Comparison of ENCODE assay signal across 26 mouse cellular contexts in the genomic region with DNA sequence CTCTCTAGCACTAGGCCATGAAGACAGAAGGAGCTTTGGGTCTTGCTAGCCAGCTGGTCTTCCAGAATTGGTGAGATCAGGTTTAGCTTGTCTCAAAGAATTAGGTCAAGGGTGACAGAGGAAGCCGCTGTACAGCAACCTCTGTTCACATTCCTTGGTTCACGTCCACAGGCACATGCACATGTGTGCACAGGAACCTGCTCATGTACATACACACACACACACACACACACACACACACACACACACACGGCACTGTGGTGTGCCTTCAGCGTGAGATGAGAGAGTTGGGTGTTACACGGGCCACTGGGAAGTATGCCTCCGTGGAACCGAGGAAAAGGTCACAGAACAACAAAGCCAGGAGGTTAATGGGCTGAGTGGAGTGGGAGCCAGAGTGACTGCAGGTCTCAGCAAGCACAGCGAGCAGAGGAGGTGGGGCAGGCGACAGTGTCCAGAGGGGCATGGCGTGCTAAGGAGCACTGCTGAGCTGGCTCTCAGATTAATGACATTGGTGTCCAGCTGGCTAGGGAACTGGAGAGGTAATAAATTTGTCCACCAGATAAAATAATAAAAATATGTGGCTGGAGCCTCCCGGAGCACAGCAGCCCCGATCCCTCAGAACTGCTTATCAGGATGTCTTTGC.
DNase-seq lines count a peak whose midpoint lies in the region; ATAC-seq and TF ChIP-seq lines count a peak whose summit lies in the region.
"Had no signal": no experiment of that assay in that cellular context is flagged by ENCODE, and none has a peak within 500 bp of the region (broad histone marks: within the 10 kb centered on the region; RNA-seq: fewer than 3 reads in every experiment).

No protein-coding gene starts in this region.

- 13% methylated on average over 12 of the region's 12 CpGs for WGBS in kidney, embryonic 14.5 days
- 28% methylated on average over 12 of the region's 12 CpGs for WGBS in limb, embryonic 13.5 days

- intact Hi-C loops in left cerebral cortex, adult 2 months (cut with DNase I), result no loop called here

- H3K27me3 ChIP-seq in kidney, embryonic 14.5 days (ENCODE audit: control insufficient read depth, insufficient read depth, low read length), result no peaks in the 10 kb centered on the region
- 0 out of 2 replicates have a peak, but pooled peaks cover 7% of the 10 kb centered on the region for H3K27me3 ChIP-seq in limb, embryonic 13.5 days
- H3K27me3 ChIP-seq: embryonic facial prominence, embryonic 15.5 days; limb, embryonic 15.5 days; lung, embryonic 15.5 days; megakaryocyte, embryonic 14.5 days; midbrain, embryonic 13.5 days; stomach, embryonic 15.5 days had no signal

- H3K9me3 ChIP-seq in kidney, embryonic 14.5 days (ENCODE audit: control insufficient read depth, low read length), result no peaks in the 10 kb centered on the region
- H3K9me3 ChIP-seq in limb, embryonic 13.5 days, result 0 out of 2 replicates have a peak, but pooled peaks cover 4% of the 10 kb centered on the region
- H3K9me3 ChIP-seq: embryonic facial prominence, embryonic 15.5 days; hindbrain, embryonic 15.5 days; limb, embryonic 15.5 days; lung, embryonic 15.5 days; megakaryocyte, embryonic 14.5 days; midbrain, embryonic 13.5 days; stomach, embryonic 15.5 days had no signal

- TF ChIP-seq CTCF in left cerebral cortex, adult 2 months (IDR thresholded peaks at IDR 0.05), result no peak

- no peaks in the 10 kb centered on the region for H3K36me3 ChIP-seq in kidney, embryonic 14.5 days (ENCODE audit: control insufficient read depth, insufficient read depth, low read length)
- H3K36me3 ChIP-seq in limb, embryonic 13.5 days, result no peaks in the 10 kb centered on the region
- H3K36me3 ChIP-seq: embryonic facial prominence, embryonic 15.5 days; hindbrain, embryonic 15.5 days; limb, embryonic 15.5 days; lung, embryonic 15.5 days; midbrain, embryonic 13.5 days; stomach, embryonic 15.5 days had no signal

- H3K4me1 ChIP-seq in kidney, embryonic 14.5 days (ENCODE audit: control insufficient read depth, insufficient read depth, low read length), result peaks cover 5% of the 10 kb centered on the region
- peaks cover 19% of the 10 kb centered on the region for H3K4me1 ChIP-seq in limb, embryonic 13.5 days
- H3K4me1 ChIP-seq: embryonic facial prominence, embryonic 15.5 days; hindbrain, embryonic 15.5 days; megakaryocyte, embryonic 14.5 days; midbrain, embryonic 13.5 days; stomach, embryonic 15.5 days had no signal

- no peak overlapping the region for H3K4me3 ChIP-seq in kidney, embryonic 14.5 days (ENCODE audit: low read length)
- H3K4me3 ChIP-seq in limb, embryonic 13.5 days, result no peak overlapping the region
- H3K4me3 ChIP-seq in left cerebral cortex, adult 2 months, result no peak overlapping the region
- H3K4me3 ChIP-seq: embryonic facial prominence, embryonic 15.5 days; hindbrain, embryonic 15.5 days; limb, embryonic 15.5 days; lung, embryonic 15.5 days; megakaryocyte, embryonic 14.5 days; midbrain, embryonic 13.5 days; stomach, embryonic 15.5 days had no signal

- no peak overlapping the region for H3K4me2 ChIP-seq in kidney, embryonic 14.5 days (replicated peaks; ENCODE audit: low read depth, low read length)
- no peak overlapping the region for H3K4me2 ChIP-seq in limb, embryonic 13.5 days (replicated peaks)
- H3K4me2 ChIP-seq: embryonic facial prominence, embryonic 15.5 days; hindbrain, embryonic 15.5 days; limb, embryonic 15.5 days; lung, embryonic 15.5 days; midbrain, embryonic 13.5 days; stomach, embryonic 15.5 days had no signal

- no peak overlapping the region for H3K9ac ChIP-seq in kidney, embryonic 14.5 days (ENCODE audit: low read depth, low read length)
- H3K9ac ChIP-seq in limb, embryonic 13.5 days, result no peak overlapping the region
- H3K9ac ChIP-seq: embryonic facial prominence, embryonic 15.5 days; forebrain, postnatal 0 days; hindbrain, embryonic 15.5 days; limb, embryonic 15.5 days; liver, embryonic 14.5 days; lung, embryonic 15.5 days; midbrain, embryonic 13.5 days; stomach, embryonic 15.5 days had no signal

- no peak for DNase-seq in kidney, postnatal 14 days
- DNase-seq in urinary bladder, adult 18-20 months (ENCODE audit: low spot score in 2 of 2), result peak; percentile 5 to 18
- no peak for DNase-seq in urinary bladder, adult 2 months (ENCODE audit: low spot score)
- DNase-seq in spleen, postnatal 36 days (ENCODE audit: low spot score in 2 of 2), result no peak
- no peak for DNase-seq in left cerebral cortex, adult 2 months (ENCODE audit: extremely low spot score in 1 of 2, low spot score in 2 of 2)
- DNase-seq: adrenal gland, adult 2 months; cerebellum, adult 18-20 months; cerebellum, postnatal 14 days; forebrain, postnatal 0 days; gastrocnemius, postnatal 25 days; kidney, postnatal 10 days; layer of hippocampus, postnatal 36 days; lung, postnatal 36 days; right cerebral cortex, adult 18-20 months; right cerebral cortex, postnatal 4 days; thymus, postnatal 25 days had no signal

- peak; percentile 79 for ATAC-seq in kidney, embryonic 14.5 days (ENCODE audit: low FRiP score, low TSS enrichment)
- ATAC-seq in limb, embryonic 13.5 days (ENCODE audit: low FRiP score, low read depth), result peak; percentile 20; the same call in 1 of the 2 replicates
- ATAC-seq: forebrain, postnatal 0 days; midbrain, embryonic 13.5 days had no signal

- no peak overlapping the region for H3K27ac ChIP-seq in kidney, embryonic 14.5 days (ENCODE audit: low read depth, low read length)
- peak overlapping the region; percentile 70; the same call in 1 of the 2 replicates for H3K27ac ChIP-seq in limb, embryonic 13.5 days
- no peak overlapping the region for H3K27ac ChIP-seq in left cerebral cortex, adult 2 months
- H3K27ac ChIP-seq: embryonic facial prominence, embryonic 15.5 days; hindbrain, embryonic 15.5 days; limb, embryonic 15.5 days; liver, embryonic 14.5 days; lung, embryonic 15.5 days; midbrain, embryonic 13.5 days; stomach, embryonic 15.5 days had no signal

Comparison
In these comparisons a context has a peak if more than half of its experiments do, and no peak if none do; other contexts are left out.
1. DNase-seq: peak in urinary bladder, adult 18-20 months (2 of 2); none in kidney, postnatal 14 days (single experiment), urinary bladder, adult 2 months (single experiment), spleen, postnatal 36 days (0 of 2) and left cerebral cortex, adult 2 months (0 of 2).